Mouse (Mus musculus) v-Abl transformed pro-B cells (cell line): ENCODE measurements at regions not wholly inside any gene's neighbourhood (a gene's known extent, or its start where the extent isn't known, plus 50 kb on each side); places are given as distances from the start of the nearest gene placed in this dataset.

Experiments used
- in situ Hi-C, 2 experiments: fragments of 400-800 bp; cut with MboI; formaldehyde crosslinking; loops; one replicate each; pipeline ENCODE4 v1.15.1; 2025; ENCODE audit not compliant: unreplicated experiment in 2 of 2

GRCm38 (mm10) chr11:6734746-6735430, 76.6 kb downstream of the Ramp3 start:
- in situ Hi-C loops: no loop called here

- in situ Hi-C loops: no loop called here
These were observed 73.2 kb downstream of the Ramp3 start for GRCm38 (mm10) chr11:6731505-6731904.
